In genomic region chr12:108432578-108432977, GRCm38 (mm10) we compare ENCODE assay signal across 12 mouse cellular contexts.
DNase-seq lines count a peak whose midpoint lies in the region; ATAC-seq and TF ChIP-seq lines count a peak whose summit lies in the region.
"Had no signal": no experiment of that assay in that cellular context is flagged by ENCODE, and none has a peak within 500 bp of the region (broad histone marks: within the 10 kb centered on the region; RNA-seq: fewer than 3 reads in every experiment).

No protein-coding gene starts in this region.

- H3K27me3 ChIP-seq in midbrain, embryonic 10.5 days (ENCODE audit: low read depth, poor library complexity, severe bottlenecking), result no peaks in the 10 kb centered on the region
- H3K27me3 ChIP-seq in midbrain, embryonic 11.5 days (ENCODE audit: control insufficient read depth, insufficient read depth, low read length), result no peaks in the 10 kb centered on the region
- H3K27me3 ChIP-seq in hindbrain, embryonic 15.5 days, result no peaks in the 10 kb centered on the region
- no peaks in the 10 kb centered on the region for H3K27me3 ChIP-seq in stomach, postnatal 0 days (ENCODE audit: control insufficient read depth, insufficient read depth, low read length)
- H3K27me3 ChIP-seq: embryonic facial prominence, embryonic 12.5 days had no signal

- no peaks in the 10 kb centered on the region for H3K9me3 ChIP-seq in midbrain, embryonic 10.5 days (replicated peaks)
- H3K9me3 ChIP-seq in midbrain, embryonic 11.5 days (ENCODE audit: control insufficient read depth, low read length), result no peaks in the 10 kb centered on the region
- no peaks in the 10 kb centered on the region for H3K9me3 ChIP-seq in hindbrain, embryonic 15.5 days
- no peaks in the 10 kb centered on the region for H3K9me3 ChIP-seq in stomach, postnatal 0 days (ENCODE audit: control insufficient read depth, low read length)
- H3K9me3 ChIP-seq: embryonic facial prominence, embryonic 12.5 days had no signal

- peak overlapping the region; percentile 70 for H3K27ac ChIP-seq in midbrain, embryonic 10.5 days (replicated peaks)
- H3K27ac ChIP-seq in midbrain, embryonic 11.5 days (ENCODE audit: low read depth, low read length), result no peak overlapping the region
- H3K27ac ChIP-seq in hindbrain, embryonic 15.5 days (replicated peaks), result peak overlapping the region; percentile 27; the same call in 1 of the 2 replicates
- 0 out of 2 replicates have a peak overlapping the region, but pooled peaks have one; percentile 20 for H3K27ac ChIP-seq in stomach, postnatal 0 days (replicated peaks)
- H3K27ac ChIP-seq: embryonic facial prominence, embryonic 12.5 days; liver, embryonic 14.5 days had no signal

- peaks cover 76% of the 10 kb centered on the region for H3K4me1 ChIP-seq in midbrain, embryonic 10.5 days
- H3K4me1 ChIP-seq in midbrain, embryonic 11.5 days (ENCODE audit: control insufficient read depth, insufficient read depth, low read length), result peaks cover 41% of the 10 kb centered on the region
- peaks cover 38% of the 10 kb centered on the region for H3K4me1 ChIP-seq in hindbrain, embryonic 15.5 days (replicated peaks)
- peaks cover 5% of the 10 kb centered on the region; the same call in 1 of the 2 replicates for H3K4me1 ChIP-seq in stomach, postnatal 0 days (replicated peaks; ENCODE audit: control insufficient read depth, insufficient read depth)

- WGBS in midbrain, embryonic 10.5 days, result 79% methylated on average over 5 of the region's 5 CpGs
- 84% methylated on average over 5 of the region's 5 CpGs for WGBS in midbrain, embryonic 11.5 days
- 47% methylated on average over 5 of the region's 5 CpGs for WGBS in hindbrain, embryonic 15.5 days
- WGBS in stomach, postnatal 0 days, result 69% methylated on average over 5 of the region's 5 CpGs

- H3K4me2 ChIP-seq in midbrain, embryonic 11.5 days, result no peak overlapping the region
- peak overlapping the region; percentile 30; the same call in 1 of the 2 replicates for H3K4me2 ChIP-seq in hindbrain, embryonic 15.5 days
- H3K4me2 ChIP-seq in stomach, postnatal 0 days (replicated peaks; ENCODE audit: low read depth), result peak overlapping the region; percentile 2; the same call in 1 of the 2 replicates
- H3K4me2 ChIP-seq: embryonic facial prominence, embryonic 12.5 days had no signal

- DNase-seq in midbrain, embryonic 10.5 days (ENCODE audit: low spot score), result no peak
- no peak for DNase-seq in midbrain, embryonic 11.5 days (ENCODE audit: low spot score, missing footprints)
- DNase-seq in cerebellum, postnatal 14 days, result peak; percentile 75 to 82
- no peak for DNase-seq in stomach, postnatal 0 days (ENCODE audit: low spot score)
- DNase-seq in layer of hippocampus, adult 9-11 months, result no peak
- no peak for DNase-seq in spleen, postnatal 14 days (ENCODE audit: low spot score in 2 of 2)
- DNase-seq: adrenal gland, postnatal 10 days; gastrocnemius, postnatal 14 days; heart, postnatal 4 days had no signal

- no peak for TF ChIP-seq CTCF in stomach, postnatal 0 days (IDR thresholded peaks at IDR 0.05; ENCODE audit: low read depth)

- no peak for ATAC-seq in midbrain, embryonic 11.5 days (ENCODE audit: low FRiP score)
- peak; percentile 19; the same call in 1 of the 2 replicates for ATAC-seq in hindbrain, embryonic 15.5 days (ENCODE audit: low FRiP score, low read depth)
- ATAC-seq in stomach, postnatal 0 days (ENCODE audit: low FRiP score, low TSS enrichment), result 0 out of 2 replicates have a peak, but pooled peaks have one; percentile 9

- peaks cover 13% of the 10 kb centered on the region for H3K36me3 ChIP-seq in midbrain, embryonic 10.5 days
- no peaks in the 10 kb centered on the region for H3K36me3 ChIP-seq in midbrain, embryonic 11.5 days (ENCODE audit: control insufficient read depth, insufficient read depth, low read length)
- H3K36me3 ChIP-seq in hindbrain, embryonic 15.5 days, result no peaks in the 10 kb centered on the region
- H3K36me3 ChIP-seq in stomach, postnatal 0 days (ENCODE audit: control insufficient read depth, insufficient read depth, low read length), result no peaks in the 10 kb centered on the region
- H3K36me3 ChIP-seq: embryonic facial prominence, embryonic 12.5 days had no signal

- H3K4me3 ChIP-seq in midbrain, embryonic 10.5 days, result no peak overlapping the region
- no peak overlapping the region for H3K4me3 ChIP-seq in midbrain, embryonic 11.5 days (ENCODE audit: low read depth, low read length)
- H3K4me3 ChIP-seq in hindbrain, embryonic 15.5 days, result no peak overlapping the region
- no peak overlapping the region for H3K4me3 ChIP-seq in stomach, postnatal 0 days (ENCODE audit: low read depth, low read length)
- H3K4me3 ChIP-seq: embryonic facial prominence, embryonic 12.5 days had no signal

- no peak for TF ChIP-seq EP300 in stomach, postnatal 0 days (optimal IDR thresholded peaks at IDR 0.05)

- H3K9ac ChIP-seq in midbrain, embryonic 11.5 days (ENCODE audit: low read length), result no peak overlapping the region
- H3K9ac ChIP-seq in hindbrain, embryonic 15.5 days, result no peak overlapping the region
- 0 out of 2 replicates have a peak overlapping the region, but pooled peaks have one; percentile 38 for H3K9ac ChIP-seq in stomach, postnatal 0 days (ENCODE audit: low read length)
- H3K9ac ChIP-seq: embryonic facial prominence, embryonic 12.5 days; liver, embryonic 14.5 days had no signal

Comparison
In these comparisons a context has a peak if more than half of its experiments do, and no peak if none do; other contexts are left out.
1. DNase-seq: peak in cerebellum, postnatal 14 days (2 of 2); none in midbrain, embryonic 10.5 days (single experiment), midbrain, embryonic 11.5 days (single experiment), stomach, postnatal 0 days (single experiment), layer of hippocampus, adult 9-11 months (single experiment) and spleen, postnatal 14 days (0 of 2).